Mouse (Mus musculus): ENCODE data around the gene Epb41l3. TPM values are rescaled to one million over a fixed set of nuclear protein-coding genes. Genes with fewer than 3 reads are reported as not detected.

Gene Epb41l3
- total and polyA plus RNA-seq, 2 experiments from 2014 or later, result 41.9 to 53.7 TPM

GRCm38 (mm10) chr17:69129434-69129833 lies 54.0 kb downstream of the Epb41l3 start:
- H3K4me1 ChIP-seq (ENCODE audit: control insufficient read depth, insufficient read depth), result no peaks in the 10 kb centered on the region
- DNase-seq (ENCODE audit: low spot score), result no peak
- H3K36me3 ChIP-seq (replicated peaks; ENCODE audit: control insufficient read depth, insufficient read depth, low read length), result no peaks in the 10 kb centered on the region
- no peak overlapping the region for H3K27ac ChIP-seq (ENCODE audit: low read depth)
- ATAC-seq (ENCODE audit: insufficient read depth, low read depth), result no peak
- H3K9me3 ChIP-seq (replicated peaks; ENCODE audit: control insufficient read depth, low read length), result no peaks in the 10 kb centered on the region
- no peak overlapping the region for H3K4me3 ChIP-seq (ENCODE audit: low read depth, low read length)
- H3K27me3 ChIP-seq (ENCODE audit: control insufficient read depth, insufficient read depth, low read length), result no peaks in the 10 kb centered on the region
- H3K9ac ChIP-seq (replicated peaks; ENCODE audit: low read depth, low read length), result no peak overlapping the region
- no peak overlapping the region for H3K4me2 ChIP-seq (ENCODE audit: low read depth, low read length)
- WGBS, result 70% methylated on average over 6 of the region's 6 CpGs
- no peak for TF ChIP-seq CTCF (IDR thresholded peaks at IDR 0.05; ENCODE audit: low read depth)
- no peak for TF ChIP-seq EP300 (IDR thresholded peaks at IDR 0.05; ENCODE audit: low read depth)

- H3K9me3 ChIP-seq (replicated peaks; ENCODE audit: control insufficient read depth, low read length), result no peaks in the 10 kb centered on the region
- ATAC-seq (ENCODE audit: insufficient read depth, low read depth), result no peak
- TF ChIP-seq EP300 (IDR thresholded peaks at IDR 0.05; ENCODE audit: low read depth), result no peak
- no peak for TF ChIP-seq CTCF (IDR thresholded peaks at IDR 0.05; ENCODE audit: low read depth)
- no peaks in the 10 kb centered on the region for H3K4me1 ChIP-seq (ENCODE audit: control insufficient read depth, insufficient read depth)
- no peak overlapping the region for H3K4me3 ChIP-seq (ENCODE audit: low read depth, low read length)
- 63% methylated on average over 3 of the region's 3 CpGs for WGBS
- no peak overlapping the region for H3K27ac ChIP-seq (ENCODE audit: low read depth)
- H3K4me2 ChIP-seq (ENCODE audit: low read depth, low read length), result no peak overlapping the region
- no peak overlapping the region for H3K9ac ChIP-seq (replicated peaks; ENCODE audit: low read depth, low read length)
- no peaks in the 10 kb centered on the region for H3K27me3 ChIP-seq (ENCODE audit: control insufficient read depth, insufficient read depth, low read length)
- no peaks in the 10 kb centered on the region for H3K36me3 ChIP-seq (replicated peaks; ENCODE audit: control insufficient read depth, insufficient read depth, low read length)
- no peak for DNase-seq (ENCODE audit: low spot score)
Observed at GRCm38 (mm10) chr17:69143017-69143416, 67.5 kb downstream of the Epb41l3 start.

- no peak overlapping the region for H3K4me3 ChIP-seq (ENCODE audit: low read depth, low read length)
- no peaks in the 10 kb centered on the region for H3K9me3 ChIP-seq (replicated peaks; ENCODE audit: control insufficient read depth, low read length)
- no peak overlapping the region for H3K27ac ChIP-seq (ENCODE audit: low read depth)
- no peaks in the 10 kb centered on the region for H3K4me1 ChIP-seq (ENCODE audit: control insufficient read depth, insufficient read depth)
- no peak for TF ChIP-seq CTCF (IDR thresholded peaks at IDR 0.05; ENCODE audit: low read depth)
- TF ChIP-seq EP300 (IDR thresholded peaks at IDR 0.05; ENCODE audit: low read depth), result no peak
- DNase-seq (ENCODE audit: low spot score), result no peak
- H3K36me3 ChIP-seq (replicated peaks; ENCODE audit: control insufficient read depth, insufficient read depth, low read length), result no peaks in the 10 kb centered on the region
- no peaks in the 10 kb centered on the region for H3K27me3 ChIP-seq (ENCODE audit: control insufficient read depth, insufficient read depth, low read length)
- H3K4me2 ChIP-seq (ENCODE audit: low read depth, low read length), result no peak overlapping the region
- no peak overlapping the region for H3K9ac ChIP-seq (replicated peaks; ENCODE audit: low read depth, low read length)
- no peak for ATAC-seq (ENCODE audit: insufficient read depth, low read depth)
Observed at GRCm38 (mm10) chr17:69150826-69151225, 75.3 kb downstream of the Epb41l3 start.

DNA sequence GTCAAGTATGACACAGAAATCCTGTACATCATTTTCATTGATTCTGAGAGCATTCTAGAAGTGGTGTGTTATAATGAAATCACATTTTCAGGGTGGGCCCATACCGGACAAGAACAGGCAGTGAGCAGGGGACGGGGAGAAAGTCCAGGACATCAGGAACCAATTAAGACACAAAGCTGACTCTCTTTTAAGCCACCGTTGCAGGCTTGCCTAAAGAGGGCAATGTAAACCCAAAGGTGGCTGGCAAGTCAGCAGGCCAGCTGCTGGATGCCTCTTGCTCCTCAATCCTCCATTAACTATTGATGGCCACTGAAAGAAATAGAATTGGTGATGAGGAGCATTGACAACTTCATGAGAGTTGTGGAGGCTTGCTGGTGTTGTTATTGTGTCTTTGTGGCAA lies 75.8 kb downstream of the Epb41l3 start:
- Histone ChIP-seq H3K9ac (replicated peaks; ENCODE audit: low read depth, low read length) (no peak overlapping the region), H3K4me1 (ENCODE audit: control insufficient read depth, insufficient read depth) (no peaks in the 10 kb centered on the region), H3K4me2 (ENCODE audit: low read depth, low read length) (no peak overlapping the region), H3K9me3 (replicated peaks; ENCODE audit: control insufficient read depth, low read length) (no peaks in the 10 kb centered on the region), H3K27ac (ENCODE audit: low read depth) (no peak overlapping the region), H3K27me3 (ENCODE audit: control insufficient read depth, insufficient read depth, low read length) (no peaks in the 10 kb centered on the region), H3K36me3 (replicated peaks; ENCODE audit: control insufficient read depth, insufficient read depth, low read length) (no peaks in the 10 kb centered on the region), H3K4me3 (ENCODE audit: low read depth, low read length) (no peak overlapping the region)
- WGBS, result 31% methylated on average over 3 of the region's 3 CpGs
- TF ChIP-seq EP300 (IDR thresholded peaks at IDR 0.05; ENCODE audit: low read depth) (no peak), CTCF (IDR thresholded peaks at IDR 0.05; ENCODE audit: low read depth) (peak; percentile 42)
- DNase-seq (ENCODE audit: low spot score) (no peak), ATAC-seq (ENCODE audit: insufficient read depth, low read depth) (no peak)

DNA sequence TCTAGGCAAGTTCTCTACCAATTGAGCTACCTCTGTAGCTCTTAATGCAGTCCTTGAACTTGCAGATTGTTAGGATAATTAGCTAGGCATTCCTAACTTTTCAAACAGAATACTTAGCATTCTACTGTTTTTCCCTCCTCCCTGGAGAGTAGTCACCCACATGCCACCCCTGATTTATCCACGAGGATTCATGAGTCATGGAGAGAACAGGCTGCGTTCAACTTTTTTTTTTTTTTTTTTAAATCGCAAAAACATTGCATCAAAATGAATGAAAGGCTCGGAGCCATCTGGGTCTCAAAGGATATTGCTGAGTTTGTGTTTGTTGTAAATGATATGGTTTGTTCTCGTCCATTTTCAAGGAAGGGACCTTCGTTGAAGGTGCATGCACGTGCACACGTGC lies 79.6 kb downstream of the Epb41l3 start:
- 81% methylated on average over 8 of the region's 8 CpGs for WGBS
- no peak overlapping the region for H3K4me2 ChIP-seq (ENCODE audit: low read depth, low read length)
- TF ChIP-seq EP300 (IDR thresholded peaks at IDR 0.05; ENCODE audit: low read depth) (no peak), CTCF (IDR thresholded peaks at IDR 0.05; ENCODE audit: low read depth) (no peak)
- H3K9ac ChIP-seq (replicated peaks; ENCODE audit: low read depth, low read length), result no peak overlapping the region
- no peak for DNase-seq (ENCODE audit: low spot score)
- no peak overlapping the region for H3K27ac ChIP-seq (ENCODE audit: low read depth)
- H3K4me3 ChIP-seq (ENCODE audit: low read depth, low read length), result no peak overlapping the region
- ATAC-seq (ENCODE audit: insufficient read depth, low read depth), result no peak
- H3K4me1 ChIP-seq (ENCODE audit: control insufficient read depth, insufficient read depth), result no peaks in the 10 kb centered on the region
- H3K27me3 ChIP-seq (ENCODE audit: control insufficient read depth, insufficient read depth, low read length), result no peaks in the 10 kb centered on the region; the same call in 1 of the 2 replicates
- H3K36me3 ChIP-seq (replicated peaks; ENCODE audit: control insufficient read depth, insufficient read depth, low read length), result no peaks in the 10 kb centered on the region
- no peaks in the 10 kb centered on the region for H3K9me3 ChIP-seq (replicated peaks; ENCODE audit: control insufficient read depth, low read length)

DNA sequence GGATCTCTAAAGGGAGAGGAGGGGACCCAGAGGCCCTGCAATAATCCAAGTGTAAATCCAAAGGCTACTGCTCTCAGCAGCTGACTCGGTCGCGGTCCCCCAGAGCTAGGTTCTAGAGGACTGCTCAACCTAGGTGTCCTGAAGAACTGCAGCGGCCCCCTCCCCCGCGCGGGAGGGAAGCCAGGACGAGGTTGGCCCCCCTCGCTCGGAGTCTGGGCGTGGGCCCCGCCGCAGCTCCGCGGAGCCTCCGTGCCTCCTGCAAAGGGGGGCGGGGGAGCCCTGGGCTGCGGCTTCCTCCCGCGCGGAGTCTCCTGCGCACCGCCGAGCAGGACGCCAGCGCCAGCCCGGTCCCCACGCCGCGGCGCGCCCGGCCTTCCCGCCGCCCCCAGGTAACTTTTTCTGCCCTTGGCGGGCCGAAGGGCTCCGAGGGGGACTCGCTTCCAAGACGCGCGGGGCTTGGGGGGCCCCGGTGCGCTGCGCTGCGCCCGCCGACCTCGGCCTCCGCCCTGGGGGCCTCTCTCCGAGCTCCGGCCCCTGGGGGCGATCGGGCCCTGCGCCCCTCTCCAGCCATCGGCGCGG lies 81.1 kb downstream of the Epb41l3 start:
- Histone ChIP-seq H3K27me3 (ENCODE audit: control insufficient read depth, insufficient read depth, low read length) (no peaks in the 10 kb centered on the region; the same call in 1 of the 2 replicates), H3K4me3 (ENCODE audit: low read depth, low read length) (peak overlapping the region; percentile 91), H3K36me3 (replicated peaks; ENCODE audit: control insufficient read depth, insufficient read depth, low read length) (no peaks in the 10 kb centered on the region), H3K9me3 (replicated peaks; ENCODE audit: control insufficient read depth, low read length) (no peaks in the 10 kb centered on the region), H3K4me2 (ENCODE audit: low read depth, low read length) (peak overlapping the region; percentile 78), H3K27ac (ENCODE audit: low read depth) (peak overlapping the region; percentile 77), H3K9ac (replicated peaks; ENCODE audit: low read depth, low read length) (peak overlapping the region; percentile 93), H3K4me1 (ENCODE audit: control insufficient read depth, insufficient read depth) (no peaks in the 10 kb centered on the region)
- WGBS, result under 1% methylated on average over 51 of the region's 58 CpGs
- peak; percentile 60 for DNase-seq (ENCODE audit: low spot score)
- peak; percentile 82 for ATAC-seq (ENCODE audit: insufficient read depth, low read depth)
- no peak for TF ChIP-seq CTCF (IDR thresholded peaks at IDR 0.05; ENCODE audit: low read depth)
- TF ChIP-seq EP300 (IDR thresholded peaks at IDR 0.05; ENCODE audit: low read depth), result no peak

Data from heart, postnatal 0 days (tissue).